Mouse (Mus musculus): Measurements from ENCODE around the gene Prpf6.

- TF ChIP-seq POLR2A (IDR thresholded peaks at IDR 0.05; ENCODE audit: control insufficient read depth in 1 of 2, insufficient read depth in 1 of 2, low read depth in 1 of 2, low read length in 2 of 2, poor library complexity in 1 of 2) (no peak), SIN3A (IDR thresholded peaks at IDR 0.05; ENCODE audit: low read length) (no peak)
These were observed 66.9 kb downstream of the Prpf6 start for GRCm38 (mm10) chr2:181658528-181658927.
